Comparison of ENCODE assay signal across 26 mouse cellular contexts in genomic region chr10:17493137-17493536, GRCm38 (mm10).
A peak's percentile ranks its signal among the peaks of the same experiment; 100 is the strongest.
DNase-seq lines count a peak whose midpoint lies in the region; ATAC-seq and TF ChIP-seq lines count a peak whose summit lies in the region.
"Had no signal": no experiment of that assay in that cellular context is flagged by ENCODE, and none has a peak within 500 bp of the region (broad histone marks: within the 10 kb centered on the region; RNA-seq: fewer than 3 reads in every experiment).

No protein-coding gene starts in this region.

- no peak overlapping the region for H3K4me3 ChIP-seq in heart, embryonic 10.5 days
- no peak overlapping the region for H3K4me3 ChIP-seq in heart, embryonic 11.5 days (ENCODE audit: low read depth, low read length)
- no peak overlapping the region for H3K4me3 ChIP-seq in MEL (ENCODE audit: control insufficient read depth in 1 of 2, insufficient read depth in 1 of 2, low read depth in 2 of 2, low read length in 2 of 2)
- H3K4me3 ChIP-seq: forebrain, embryonic 10.5 days; forebrain, embryonic 13.5 days; hindbrain, embryonic 10.5 days; hindbrain, embryonic 13.5 days; intestine, embryonic 15.5 days had no signal

- H3K9me3 ChIP-seq in heart, embryonic 10.5 days: no peaks in the 10 kb centered on the region
- no peaks in the 10 kb centered on the region for H3K9me3 ChIP-seq in heart, embryonic 11.5 days (replicated peaks; ENCODE audit: control insufficient read depth, low read length)
- no peaks in the 10 kb centered on the region for H3K9me3 ChIP-seq in MEL (replicated peaks; ENCODE audit: insufficient read depth, low read length)
- H3K9me3 ChIP-seq: forebrain, embryonic 10.5 days; forebrain, embryonic 13.5 days; hindbrain, embryonic 10.5 days; hindbrain, embryonic 13.5 days; intestine, embryonic 15.5 days had no signal

- no peak for TF ChIP-seq RAD21 in MEL (IDR thresholded peaks at IDR 0.05; ENCODE audit: low read depth, low read length)

- H3K4me2 ChIP-seq in heart, embryonic 11.5 days: no peak overlapping the region
- H3K4me2 ChIP-seq: forebrain, embryonic 13.5 days; hindbrain, embryonic 13.5 days; intestine, embryonic 15.5 days had no signal

- peak; percentile 35 to 68; a peak in 3 of 4 replicates for TF ChIP-seq EP300 in MEL (IDR thresholded peaks at IDR 0.05; ENCODE audit: low read depth in 1 of 2, low read length in 2 of 2)

- TF ChIP-seq POLR2A in MEL (IDR thresholded peaks at IDR 0.05; ENCODE audit: control insufficient read depth in 1 of 2, insufficient read depth in 1 of 2, low read depth in 1 of 2, low read length in 2 of 2, poor library complexity in 1 of 2): no peak

- WGBS in heart, embryonic 10.5 days: 34% methylated on average over 6 of the region's 6 CpGs
- 29% methylated on average over 6 of the region's 6 CpGs for WGBS in heart, embryonic 11.5 days (ENCODE audit: insufficient replicate concordance)

- peak; percentile 48 for DNase-seq in adrenal gland, adult 2 months
- DNase-seq in adrenal gland, postnatal 4 days (ENCODE audit: low spot score in 2 of 2): no peak
- DNase-seq in heart, embryonic 10.5 days (ENCODE audit: low spot score): no peak
- no peak for DNase-seq in MEL (ENCODE audit: low read depth, low spot score)
- peak; percentile 15 to 27 for DNase-seq in adrenal gland, postnatal 36 days
- no peak for DNase-seq in kidney, adult 18-20 months
- DNase-seq: B cell, adult 2 months; cerebellum, adult 11-12 months; cerebellum, adult 9-10 months; cerebellum, postnatal 14 days; gastrocnemius, postnatal 10 days; gastrocnemius, postnatal 36 days; heart, adult 18-20 months; kidney, adult 11 months; kidney, adult 9 months had no signal

- H3K4me1 ChIP-seq in heart, embryonic 10.5 days: peaks cover 10% of the 10 kb centered on the region
- H3K4me1 ChIP-seq in heart, embryonic 11.5 days (ENCODE audit: control insufficient read depth, insufficient read depth, low read length): no peaks in the 10 kb centered on the region
- H3K4me1 ChIP-seq in MEL (ENCODE audit: control insufficient read depth in 1 of 2, insufficient read depth in 2 of 2, low read length in 2 of 2): peaks cover 8 to 9% of the 10 kb centered on the region in 2 experiments
- H3K4me1 ChIP-seq: hindbrain, embryonic 13.5 days; intestine, embryonic 15.5 days had no signal

- TF ChIP-seq CTCF in MEL (IDR thresholded peaks at IDR 0.05 in 2 of 3, conservative IDR thresholded peaks at IDR 0.05 in 1 of 3; ENCODE audit: control insufficient read depth in 1 of 3, insufficient read depth in 1 of 3, low read depth in 2 of 3, low read length in 3 of 3, poor library complexity in 1 of 3, severe bottlenecking in 1 of 3): no peak

- H3K9ac ChIP-seq in heart, embryonic 11.5 days (ENCODE audit: low read depth, low read length): no peak overlapping the region
- no peak overlapping the region for H3K9ac ChIP-seq in MEL (ENCODE audit: control insufficient read depth, low read depth, low read length, poor library complexity, severe bottlenecking)
- H3K9ac ChIP-seq: forebrain, embryonic 13.5 days; hindbrain, embryonic 13.5 days; intestine, embryonic 15.5 days had no signal

- H3K36me3 ChIP-seq in heart, embryonic 10.5 days: no peaks in the 10 kb centered on the region
- no peaks in the 10 kb centered on the region for H3K36me3 ChIP-seq in heart, embryonic 11.5 days (ENCODE audit: control insufficient read depth, insufficient read depth, low read length)
- peaks cover 0 to 9% of the 10 kb centered on the region in 2 experiments; a peak in 2 of 4 replicates for H3K36me3 ChIP-seq in MEL (ENCODE audit: control insufficient read depth in 1 of 2, insufficient read depth in 2 of 2, low read length in 2 of 2)
- H3K36me3 ChIP-seq: forebrain, embryonic 10.5 days; hindbrain, embryonic 10.5 days; hindbrain, embryonic 13.5 days; intestine, embryonic 15.5 days had no signal

- no peak for ATAC-seq in heart, embryonic 11.5 days (replicated peaks; ENCODE audit: insufficient number of reproducible peaks, low FRiP score, low TSS enrichment)
- no peak for ATAC-seq in granulocyte monocyte progenitor cell, adult 5-6 weeks (replicated peaks; ENCODE audit: poor library complexity, severe bottlenecking)
- ATAC-seq: activated CD4-positive, CD25-positive, alpha-beta regulatory T cell, adult 4 months; forebrain, embryonic 13.5 days; forebrain, embryonic 16.5 days; hindbrain, embryonic 16.5 days; intestine, embryonic 15.5 days had no signal

- peak overlapping the region; percentile 39; the same call in 1 of the 2 replicates for H3K27ac ChIP-seq in heart, embryonic 10.5 days
- no peak overlapping the region for H3K27ac ChIP-seq in heart, embryonic 11.5 days (ENCODE audit: low read depth, low read length)
- H3K27ac ChIP-seq in MEL (ENCODE audit: control insufficient read depth, low read depth, low read length): peak overlapping the region; percentile 26; the same call in 1 of the 2 replicates
- H3K27ac ChIP-seq: forebrain, embryonic 10.5 days; forebrain, embryonic 13.5 days; hindbrain, embryonic 10.5 days; hindbrain, embryonic 13.5 days; intestine, embryonic 15.5 days had no signal

- no peaks in the 10 kb centered on the region for H3K27me3 ChIP-seq in heart, embryonic 10.5 days (ENCODE audit: insufficient read depth, poor library complexity, severe bottlenecking)
- no peaks in the 10 kb centered on the region for H3K27me3 ChIP-seq in heart, embryonic 11.5 days (ENCODE audit: control insufficient read depth, insufficient read depth, low read length)
- no peaks in the 10 kb centered on the region for H3K27me3 ChIP-seq in MEL (ENCODE audit: control insufficient read depth in 1 of 2, insufficient read depth in 2 of 2, low read length in 2 of 2)
- H3K27me3 ChIP-seq: CH12.LX; forebrain, embryonic 13.5 days; hindbrain, embryonic 13.5 days; intestine, embryonic 15.5 days had no signal

- no peaks in the 10 kb centered on the region for H3K79me2 ChIP-seq in MEL (ENCODE audit: control insufficient read depth, insufficient read depth, low read length, poor library complexity)

TF ChIP-seq in MEL, 35 proteins besides CTCF, POLR2A, EP300 and RAD21:
- TF ChIP-seq GATA1 (IDR thresholded peaks at IDR 0.05; ENCODE audit: low read depth, low read length) (peak; percentile 64), RCOR1 (IDR thresholded peaks at IDR 0.05; ENCODE audit: low read depth, low read length) (0 out of 2 replicates have a peak, but pooled peaks have one; percentile 19), TCF12 (IDR thresholded peaks at IDR 0.05; ENCODE audit: low read depth, low read length) (peak; percentile 55; the same call in 1 of the 2 replicates), MAFK (IDR thresholded peaks at IDR 0.05; ENCODE audit: borderline replicate concordance, low read depth, low read length) (no peak)

Comparison
In these comparisons a context has a peak if more than half of its experiments do, and no peak if none do; other contexts are left out.
1. DNase-seq: peak in adrenal gland, adult 2 months (single experiment) and adrenal gland, postnatal 36 days (2 of 2); none in adrenal gland, postnatal 4 days (0 of 2), heart, embryonic 10.5 days (single experiment), MEL (single experiment) and kidney, adult 18-20 months (single experiment).